Mouse (Mus musculus) thymus, adult 2 months (tissue): ENCODE data around the gene B230219D22Rik.

Experiments
- CTCF ChIP-seq: fragments of 200-500 bp; IDR thresholded peaks from 2 replicates; pipeline ENCODE4 v1.5.1; 2012; ENCODE audit warnings: mild to moderate bottlenecking, control low read depth, low read length, moderate library complexity, borderline replicate concordance; ENCODE audit not compliant: control insufficient read depth, poor library complexity, insufficient read depth; ENCODE audit errors: extremely low read depth
- POLR2A ChIP-seq: fragments of 200-500 bp; IDR thresholded peaks from 2 replicates; pipeline ENCODE4 v1.6.1; 2012; ENCODE audit warnings: mild to moderate bottlenecking, low read length, control low read depth, moderate library complexity; ENCODE audit not compliant: control insufficient read depth, poor library complexity, insufficient read depth; ENCODE audit errors: extremely low read depth

GRCm38 (mm10) chr13:55737885-55738284 lies 45.0 kb downstream of the B230219D22Rik start:
- TF ChIP-seq CTCF: no peak
- TF ChIP-seq POLR2A: no peak
